Mouse (Mus musculus): Measurements from ENCODE around the gene Irak2.
"Not testable (repeated sequence)": the region's sequence is repeated elsewhere in the genome, so short reads cannot be mapped to it uniquely, and the experiment has no call there.

Gene Irak2

GRCm38 (mm10) chr6:113696582-113697221 is 58.4 kb downstream of the Irak2 start, which contains the start of gene Tatdn2:
Gene Tatdn2 (plus strand): TSS chr6:113697050.
- peak; percentile 98 for DNase-seq (ENCODE audit: low read depth)

DNA sequence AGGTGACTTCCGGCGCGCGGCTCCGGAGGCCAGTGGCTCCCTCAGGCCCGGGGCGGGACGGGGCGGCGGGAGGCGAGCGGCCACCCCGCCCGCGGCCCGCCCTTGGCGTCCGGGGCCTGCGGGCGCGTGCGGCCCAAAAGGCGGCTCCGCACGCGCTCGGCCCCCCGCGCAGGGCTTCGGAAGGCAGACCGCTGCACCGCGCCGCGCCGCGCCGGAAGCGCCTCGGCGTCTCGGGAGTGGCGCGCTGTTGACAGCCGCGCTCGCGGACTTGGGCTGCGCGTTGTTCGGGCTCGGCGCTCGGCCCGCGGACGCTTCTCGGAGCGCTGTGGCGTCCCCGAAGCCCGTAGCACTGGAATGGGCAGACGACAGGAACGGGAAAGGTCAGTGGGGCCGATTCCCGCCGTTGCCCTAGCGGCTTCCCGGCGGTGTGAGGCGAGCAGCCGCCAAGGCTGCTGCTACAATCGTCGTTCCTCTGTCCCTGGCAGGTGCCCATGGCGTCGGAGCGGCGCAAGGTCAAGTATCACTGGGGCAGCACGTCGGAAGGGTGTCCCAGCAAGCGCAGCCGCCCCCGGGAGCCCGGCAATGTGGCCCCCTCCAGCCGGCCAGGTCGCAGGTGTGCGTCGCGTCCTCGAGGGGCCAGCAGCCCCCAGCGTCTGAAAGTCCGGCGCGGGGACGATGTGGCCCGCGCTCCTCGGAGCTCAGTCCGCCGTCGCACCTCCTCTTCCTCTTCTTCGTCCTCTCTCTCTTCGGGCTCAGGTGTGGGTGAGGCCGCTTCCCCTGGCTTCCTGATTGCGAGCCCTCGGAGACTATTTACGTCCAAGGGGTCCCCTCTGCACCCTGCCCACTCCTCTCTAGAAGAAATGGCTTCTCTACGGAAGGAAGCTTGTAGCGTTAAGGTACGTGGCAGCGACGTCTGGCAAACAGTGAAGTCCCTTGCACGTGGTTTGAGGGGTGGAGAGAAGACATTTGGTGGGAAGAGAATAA is 59.2 kb downstream of the Irak2 start:
- DNase-seq (ENCODE audit: low read depth) = peak; percentile 48

DNA sequence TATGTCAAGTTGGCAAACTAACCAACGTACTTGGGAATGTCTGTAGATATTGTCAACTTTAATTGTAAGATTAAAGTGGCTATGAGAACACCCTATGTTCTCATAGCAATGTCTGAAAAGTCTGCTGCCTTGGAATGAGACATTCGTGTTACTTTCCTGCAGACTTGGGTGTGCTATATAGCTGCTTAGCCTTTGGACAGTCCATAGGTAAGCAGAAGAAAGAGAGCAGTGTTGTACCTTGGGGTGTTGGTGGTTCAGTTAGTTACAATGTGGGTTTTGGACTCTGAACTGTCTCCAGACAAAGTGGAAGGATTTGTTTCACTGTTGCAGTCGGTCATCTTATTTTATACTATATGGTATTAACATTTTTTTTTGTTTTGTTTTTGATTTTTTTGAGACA is 74.5 kb downstream of the Irak2 start:
- no peak for DNase-seq (ENCODE audit: low read depth)

GRCm38 (mm10) chr6:113713389-113713788 is 75.1 kb downstream of the Irak2 start:
- not testable (repeated sequence) for DNase-seq (ENCODE audit: low read depth)

- DNase-seq (ENCODE audit: low read depth) = no peak
Measured at GRCm38 (mm10) chr6:113714276-113714675, 76.0 kb downstream of the Irak2 start.

GRCm38 (mm10) chr6:113714797-113715196 is 76.5 kb downstream of the Irak2 start:
- DNase-seq (ENCODE audit: low read depth) = no peak

DNA sequence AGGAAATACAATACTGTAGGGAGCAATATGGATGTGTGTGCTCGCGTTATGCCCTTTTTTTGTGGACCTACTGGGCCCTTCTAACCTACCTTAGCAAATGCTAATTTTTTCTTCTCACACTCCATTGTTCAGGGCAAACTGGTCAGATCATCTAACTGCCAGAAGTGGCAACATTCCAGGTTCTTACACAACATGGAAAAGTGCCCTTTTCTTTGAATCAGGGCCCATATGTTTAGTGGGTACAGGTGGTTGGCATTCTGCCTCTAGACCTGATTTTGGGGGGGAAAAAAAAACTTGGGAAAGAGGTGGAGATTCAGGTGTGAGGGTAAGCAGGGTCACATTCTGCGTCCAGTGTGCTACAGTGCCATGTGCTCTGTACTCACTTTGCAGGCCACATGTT is 79.3 kb downstream of the Irak2 start:
- peak; percentile 64 for DNase-seq (ENCODE audit: low read depth)

- DNase-seq (ENCODE audit: low read depth) = no peak
Measured at GRCm38 (mm10) chr6:113719878-113720277, 81.6 kb downstream of the Irak2 start, which contains the start of gene Ghrl. Gene Ghrl (minus strand): TSS chr6:113719880.

GRCm38 (mm10) chr6:113721061-113721460 is 82.8 kb downstream of the Irak2 start:
- no peak for DNase-seq (ENCODE audit: low read depth)

GRCm38 (mm10) chr6:113728181-113728580 is 89.9 kb downstream of the Irak2 start:
- no peak for DNase-seq (ENCODE audit: low read depth)

GRCm38 (mm10) chr6:113731296-113731695 is 93.0 kb downstream of the Irak2 start:
- DNase-seq (ENCODE audit: low read depth) = no peak

DNA sequence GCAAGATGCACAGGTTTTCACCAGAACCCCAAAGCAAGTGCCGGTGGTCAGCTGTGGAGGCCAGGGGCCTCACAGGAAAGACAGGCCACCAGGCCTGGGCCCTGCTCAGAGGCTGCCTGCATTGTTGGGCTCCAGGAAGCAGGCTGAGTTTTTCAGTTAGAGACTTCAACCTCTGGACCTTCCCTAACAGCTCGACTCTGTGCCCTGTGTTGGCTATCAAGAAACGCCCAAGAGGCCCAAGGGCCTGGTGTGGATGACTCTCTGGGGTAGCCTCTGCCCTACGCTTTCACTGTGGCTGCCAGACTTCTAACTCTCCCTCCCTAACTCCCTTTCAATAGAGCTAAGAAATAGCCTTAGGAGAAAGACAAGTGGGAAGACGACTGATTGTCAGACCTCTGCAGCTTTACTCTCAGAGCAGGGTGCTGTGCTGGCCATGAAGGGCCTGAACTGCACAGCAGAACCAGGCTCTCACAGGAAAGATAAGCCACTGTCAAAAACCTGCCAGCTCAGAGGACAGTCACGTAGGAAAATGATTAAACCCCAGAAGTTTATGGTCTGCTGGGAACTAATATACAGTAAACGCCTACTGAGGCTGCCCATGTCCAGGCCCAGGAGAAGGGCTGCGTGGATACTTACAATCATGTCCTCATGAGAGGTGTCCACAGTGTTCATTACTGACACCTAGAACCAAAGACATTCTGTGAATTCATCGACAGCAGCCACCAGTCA is 99.2 kb downstream of the Irak2 start:
- DNase-seq (ENCODE audit: low read depth) = no peak

DNA sequence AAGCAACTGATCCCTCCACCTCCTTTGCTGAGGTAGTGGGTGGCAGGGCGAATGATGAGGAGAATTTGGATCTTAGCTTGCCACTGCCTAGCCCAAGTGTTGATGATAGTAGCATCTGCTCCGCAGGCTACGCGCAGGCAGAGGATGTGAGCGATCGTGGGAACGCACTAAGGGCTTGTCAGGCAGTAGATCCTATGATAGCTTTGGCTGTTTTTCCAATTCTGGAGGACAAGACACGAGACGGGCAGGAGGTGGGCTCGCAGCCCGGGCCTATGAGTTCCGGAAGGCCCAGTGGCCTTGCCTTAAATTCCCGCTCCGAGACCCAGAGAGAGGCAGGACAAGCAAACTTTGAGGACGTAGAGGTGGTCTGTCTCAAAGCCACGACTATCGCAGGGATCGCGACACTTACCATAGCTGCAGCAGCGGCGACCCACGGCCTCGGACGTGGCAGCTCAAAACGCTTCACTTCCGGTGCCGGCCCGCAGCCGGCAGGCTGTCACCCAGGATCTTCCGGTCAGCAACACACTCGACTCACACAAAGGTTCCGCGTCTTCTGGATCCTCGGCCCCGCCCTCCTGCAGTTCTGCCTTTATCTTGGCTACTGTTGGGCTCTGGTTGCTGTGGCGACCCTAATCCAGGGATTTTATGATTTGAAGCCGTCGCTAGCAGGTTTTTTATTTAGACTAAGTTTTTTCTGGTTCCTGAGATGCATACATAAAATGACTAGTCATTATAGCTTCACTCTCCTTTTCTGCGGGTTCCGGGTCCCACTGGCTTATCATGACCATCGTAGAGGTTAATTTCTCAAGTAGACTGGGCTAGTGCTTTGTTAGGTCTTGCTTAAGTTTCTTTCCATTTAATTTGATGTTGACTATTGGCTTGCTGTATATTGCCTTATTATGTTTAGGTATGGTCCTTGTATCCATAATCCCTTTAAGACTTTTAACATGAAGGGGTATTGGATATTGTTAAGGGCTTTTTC is 102.3 kb downstream of the Irak2 start, which contains the start of gene Sec13:
TSS of gene Sec13 (minus strand) at position 508 of the 982 bp plus-strand sequence.
- peak; percentile 95 for DNase-seq (ENCODE audit: low read depth)

DNA sequence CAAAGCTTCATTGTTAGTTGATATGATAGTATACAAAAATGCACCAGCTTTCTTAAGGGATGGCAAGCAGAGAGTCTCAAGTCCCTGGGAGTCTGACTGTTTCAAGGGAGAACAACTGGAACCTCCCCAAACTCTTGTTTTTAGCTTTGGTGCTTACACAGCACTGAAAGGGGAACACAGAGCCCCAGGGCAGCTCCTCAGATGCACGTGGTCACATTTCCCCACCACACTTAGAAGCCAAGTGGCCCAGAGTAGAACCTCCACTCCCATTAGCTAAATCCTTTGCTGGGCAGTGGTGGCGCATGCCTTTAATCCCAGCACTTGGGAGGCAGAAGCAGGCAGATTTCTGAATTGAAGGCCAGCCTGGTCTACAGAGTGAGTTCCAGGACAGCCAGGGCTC is 103.2 kb downstream of the Irak2 start:
- no peak for DNase-seq (ENCODE audit: low read depth)

- DNase-seq (ENCODE audit: low read depth) = no peak
Measured at GRCm38 (mm10) chr6:113742321-113742720, 104.1 kb downstream of the Irak2 start.

- DNase-seq (ENCODE audit: low read depth) = no peak
Measured at GRCm38 (mm10) chr6:113743111-113743510, 104.8 kb downstream of the Irak2 start.

All from NIH3T3 (cell line).